Mouse (Mus musculus) cortical plate, adult 2 months (tissue): Measurements from ENCODE around the gene Cilp.

Experiments used
- CTCF ChIP-seq: fragments of 200-500 bp; IDR thresholded peaks from 2 replicates; pipeline ENCODE4 v1.5.1; 2011; ENCODE audit warnings: mild to moderate bottlenecking, control low read depth, low read length; ENCODE audit not compliant: insufficient read depth; ENCODE audit errors: extremely low read depth
- POLR2A ChIP-seq: fragments of 200-500 bp; IDR thresholded peaks from 2 replicates; pipeline ENCODE4 v1.6.1; 2011; ENCODE audit warnings: mild to moderate bottlenecking, low read length, control low read depth; ENCODE audit not compliant: insufficient read depth; ENCODE audit errors: extremely low read depth

- no peak for TF ChIP-seq CTCF
- no peak for TF ChIP-seq POLR2A
These were observed 8.9 kb upstream of the Cilp start for GRCm38 (mm10) chr9:65255906-65256600.
